Mouse (Mus musculus) heart, postnatal 10 days (tissue): Measurements from ENCODE around the gene Tbk1. TPM values are rescaled to one million over a fixed set of nuclear protein-coding genes. Genes with fewer than 3 reads are reported as not detected.

ENCODE experiments used
- DNase-seq, 2 experiments: peaks; one replicate each; pipeline ENCODE4 v3.0.0; 2021
- intact Hi-C: fragments of 180-260 bp; cut with DNase I; formaldehyde crosslinking; loops from one replicate; pipeline ENCODE4 v1.15.1; 2025
- total RNA-seq, 2 experiments: library from RNA; stranded (reverse); gene quantifications; 2 replicates each; pipeline ENCODE4 v1.2.3; 2021

The Tbk1 gene
- total RNA-seq, 2 experiments from 2014 or later: 17.3 to 19.5 TPM

GRCm38 (mm10) chr10:121596580-121596979, 10.0 kb upstream of the Tbk1 start:
- intact Hi-C loops: no loop called here
- DNase-seq: peak in 1 of 2 experiments; percentile 20

- intact Hi-C loops: no loop called here
- DNase-seq: peak in 1 of 2 experiments; percentile 29
Observed at GRCm38 (mm10) chr10:121591106-121591505, 4.5 kb upstream of the Tbk1 start.

- no peak for DNase-seq
- intact Hi-C loops: loop anchor here (2.0 kb wide), 1 partner anchor 37 kb away; no protein-coding TSS in a partner anchor
Observed at GRCm38 (mm10) chr10:121587371-121587840, 819 bp upstream of the Tbk1 start.

GRCm38 (mm10) chr10:121585791-121586642, 570 bp downstream of the Tbk1 start:
- intact Hi-C loops: loop anchor here (2.0 kb wide), 1 partner anchor 39 kb away; no protein-coding TSS in a partner anchor
- DNase-seq: peak in 1 of 2 experiments; percentile 55

- no peak for DNase-seq
- intact Hi-C loops: no loop called here
Observed at GRCm38 (mm10) chr10:121585056-121585790, 1.4 kb downstream of the Tbk1 start.

GRCm38 (mm10) chr10:121584033-121584432, 2.6 kb downstream of the Tbk1 start:
- intact Hi-C loops: no loop called here
- no peak for DNase-seq

GRCm38 (mm10) chr10:121583016-121583415, 3.6 kb downstream of the Tbk1 start:
- no peak for DNase-seq
- intact Hi-C loops: no loop called here

- no peak for DNase-seq
- intact Hi-C loops: no loop called here
Observed at GRCm38 (mm10) chr10:121582287-121582686, 4.3 kb downstream of the Tbk1 start.

- DNase-seq: no peak
- intact Hi-C loops: no loop called here
Observed at GRCm38 (mm10) chr10:121581405-121581804, 5.2 kb downstream of the Tbk1 start.

GRCm38 (mm10) chr10:121580381-121580780, 6.2 kb downstream of the Tbk1 start:
- intact Hi-C loops: no loop called here
- no peak for DNase-seq

- DNase-seq: no peak
- intact Hi-C loops: no loop called here
Observed at GRCm38 (mm10) chr10:121576372-121576771, 10.2 kb downstream of the Tbk1 start.

- DNase-seq: no peak
- intact Hi-C loops: no loop called here
Observed at GRCm38 (mm10) chr10:121571511-121572147, 15.0 kb downstream of the Tbk1 start.

- no peak for DNase-seq
- intact Hi-C loops: no loop called here
Observed at GRCm38 (mm10) chr10:121571031-121571430, 15.6 kb downstream of the Tbk1 start.

GRCm38 (mm10) chr10:121569796-121570195, 16.8 kb downstream of the Tbk1 start:
- no peak for DNase-seq
- intact Hi-C loops: no loop called here

- DNase-seq: no peak
Observed at GRCm38 (mm10) chr10:121569001-121569589, 17.5 kb downstream of the Tbk1 start.

GRCm38 (mm10) chr10:121568534-121568933, 18.1 kb downstream of the Tbk1 start:
- no peak for DNase-seq
- intact Hi-C loops: no loop called here

More at GRCm38 (mm10) chr10:121569001-121569589, 17.5 kb downstream of the Tbk1 start:
- intact Hi-C loops: no loop called here

GRCm38 (mm10) chr10:121568026-121568425, 18.6 kb downstream of the Tbk1 start:
- DNase-seq: no peak
- intact Hi-C loops: no loop called here

GRCm38 (mm10) chr10:121564447-121564846, 22.1 kb downstream of the Tbk1 start:
- intact Hi-C loops: no loop called here
- DNase-seq: no peak

GRCm38 (mm10) chr10:121558231-121558630, 28.4 kb downstream of the Tbk1 start:
- intact Hi-C loops: no loop called here
- DNase-seq: no peak

GRCm38 (mm10) chr10:121556263-121556662, 30.3 kb downstream of the Tbk1 start:
- intact Hi-C loops: no loop called here
- no peak for DNase-seq

- intact Hi-C loops: no loop called here
Observed at GRCm38 (mm10) chr10:121550334-121550733, 36.3 kb downstream of the Tbk1 start.

More at GRCm38 (mm10) chr10:121550334-121550733, 36.3 kb downstream of the Tbk1 start:
- DNase-seq: no peak
